9 mouse cellular contexts compared by ENCODE assay signal in the genomic region with DNA sequence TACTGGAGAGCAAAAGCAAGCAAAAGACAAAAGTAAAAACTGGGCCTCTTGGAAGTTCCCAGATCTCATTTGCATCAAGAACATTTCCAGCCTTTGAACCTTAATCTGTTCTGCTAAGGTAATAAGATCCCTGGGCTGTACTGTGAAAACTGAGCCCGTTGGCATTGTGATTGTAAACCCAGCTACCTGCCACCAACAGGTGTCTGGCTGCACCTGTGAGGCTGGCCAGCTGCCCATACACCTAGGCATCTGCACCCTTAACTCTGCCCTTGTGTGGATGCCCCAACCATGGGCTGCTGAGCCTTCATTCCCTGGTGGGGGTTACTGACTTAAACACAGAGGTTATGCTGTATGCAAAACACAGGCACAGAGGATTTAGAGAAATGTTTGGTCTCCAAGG.
"Had no signal": no experiment of that assay in that cellular context is flagged by ENCODE, and none has a peak within 500 bp of the region (broad histone marks: within the 10 kb centered on the region; RNA-seq: fewer than 3 reads in every experiment).

No protein-coding gene starts in this region.

- DNase-seq: liver; lung, adult 2 months; lung, postnatal 36 days; right cerebral cortex, postnatal 14 days had no signal

- H3K9me3 ChIP-seq: liver, embryonic 15.5 days had no signal

- ATAC-seq: lung, postnatal 0 days; midbrain, embryonic 13.5 days had no signal

- H3K4me1 ChIP-seq: liver, embryonic 15.5 days; midbrain, embryonic 13.5 days had no signal

- H3K36me3 ChIP-seq: limb, embryonic 12.5 days; midbrain, embryonic 13.5 days had no signal

- H3K27ac ChIP-seq: layer of hippocampus, adult 2 months; limb, embryonic 12.5 days; liver, embryonic 15.5 days; midbrain, embryonic 13.5 days had no signal

- H3K4me2 ChIP-seq: limb, embryonic 12.5 days; liver, embryonic 15.5 days; midbrain, embryonic 13.5 days had no signal

- H3K9ac ChIP-seq: limb, embryonic 12.5 days; liver, embryonic 15.5 days; midbrain, embryonic 13.5 days had no signal

- H3K4me3 ChIP-seq: layer of hippocampus, adult 2 months; limb, embryonic 12.5 days; liver, embryonic 15.5 days; midbrain, embryonic 13.5 days had no signal

- H3K27me3 ChIP-seq: limb, embryonic 12.5 days; liver, embryonic 15.5 days; midbrain, embryonic 13.5 days had no signal
